Mouse (Mus musculus) hindbrain, embryonic 10.5 days (tissue): ENCODE data around the gene Fam8a1. TPM values are rescaled to one million over a fixed set of nuclear protein-coding genes. Genes with fewer than 3 reads are reported as not detected.
A peak's percentile ranks its signal among the peaks of the same experiment; 100 is the strongest.

ENCODE experiments used
- DNase-seq: peaks from one replicate; pipeline ENCODE4 v3.0.0-alpha.2; 2017; ENCODE audit warnings: low spot score
- H3K27ac ChIP-seq: fragments of 300-500 bp; sonication (generic); 2 replicates; pipeline ENCODE4 v1.5.1; 2016; ENCODE audit warnings: mild to moderate bottlenecking, moderate library complexity
- H3K27me3 ChIP-seq: fragments of 300-500 bp; sonication (generic); 2 replicates; pipeline ENCODE4 v1.6.1; 2016; ENCODE audit warnings: mild to moderate bottlenecking; ENCODE audit not compliant: poor library complexity, insufficient read depth, severe bottlenecking
- H3K36me3 ChIP-seq: fragments of 300-500 bp; sonication (generic); 2 replicates; pipeline ENCODE4 v1.6.1; 2016; ENCODE audit warnings: mild to moderate bottlenecking, moderate library complexity
- H3K4me1 ChIP-seq: fragments of 300-500 bp; sonication (generic); replicated peaks from 2 replicates; pipeline ENCODE4 v1.6.1; 2016; ENCODE audit warnings: mild to moderate bottlenecking
- H3K4me3 ChIP-seq: fragments of 300-500 bp; sonication (generic); 2 replicates; pipeline ENCODE4 v1.5.1; 2016; ENCODE audit warnings: mild to moderate bottlenecking, moderate library complexity
- H3K9me3 ChIP-seq: fragments of 300-500 bp; sonication (generic); 2 replicates; pipeline ENCODE4 v1.6.1; 2016; ENCODE audit warnings: mild to moderate bottlenecking, moderate library complexity
- WGBS: fragments of 180-500 bp; shearing (Covaris S2); methylation state at CpG from one replicate; pipeline ENCODE4 v1.1.7; 2016; 5-methylcytosine and 5-hydroxymethylcytosine counted together
- polyA plus RNA-seq: library from polyadenylated mRNA; unstranded; fragments of >200 nt; fragmentation: Nextera tagmentation; extraction: Ambion mirVana; gene quantifications from 2 replicates; pipeline ENCODE4 v1.2.1, GENCODE M21; 2016

Gene Fam8a1
- polyA plus RNA-seq, result 6.5 and 8.1 TPM in 2 replicates

DNA sequence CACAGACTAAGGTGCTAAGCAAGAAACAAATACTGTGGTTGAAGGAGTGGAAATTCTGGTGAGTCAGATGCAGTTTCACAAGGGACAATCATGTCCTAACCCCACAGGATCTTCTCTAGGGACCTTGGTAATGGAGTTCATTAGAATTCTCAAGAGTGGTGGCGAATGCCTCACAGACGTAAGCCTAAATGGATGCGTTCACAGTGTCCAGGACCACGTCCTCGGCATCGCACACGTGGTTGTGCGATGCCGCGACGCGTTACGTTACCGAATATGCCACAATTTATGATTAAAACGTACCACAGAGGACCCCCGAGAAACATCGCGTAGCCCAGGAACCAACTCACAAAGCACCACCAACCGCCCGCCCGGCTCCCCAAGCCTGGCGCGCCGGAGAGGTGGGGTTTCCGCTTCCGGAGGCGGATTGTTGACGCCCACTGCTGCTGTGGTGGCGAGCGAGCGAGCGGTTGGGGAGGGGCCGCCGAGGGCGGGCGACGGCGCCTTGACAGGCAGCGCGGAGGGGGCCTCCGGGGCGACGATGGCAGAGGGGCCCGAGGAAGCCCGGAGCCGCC is at the start of gene Fam8a1:
Fam8a1 (plus strand) TSS at position 475 of the 572 bp plus-strand sequence.
- peak; percentile 92 for DNase-seq
- Histone ChIP-seq H3K27ac (peak within 1 kb of the TSS; percentile 91), H3K9me3 (no peaks in the 10 kb centered on the region), H3K27me3 (0 out of 2 replicates have a peak, but pooled peaks cover 5% of the 10 kb centered on the region), H3K4me3 (peak within 1 kb of the TSS; percentile 90), H3K4me1 (peaks cover 20% of the 10 kb centered on the region), H3K36me3 (peaks cover 26% of the 10 kb centered on the region)
- 1% methylated on average over 45 of the region's 46 CpGs for WGBS

DNA sequence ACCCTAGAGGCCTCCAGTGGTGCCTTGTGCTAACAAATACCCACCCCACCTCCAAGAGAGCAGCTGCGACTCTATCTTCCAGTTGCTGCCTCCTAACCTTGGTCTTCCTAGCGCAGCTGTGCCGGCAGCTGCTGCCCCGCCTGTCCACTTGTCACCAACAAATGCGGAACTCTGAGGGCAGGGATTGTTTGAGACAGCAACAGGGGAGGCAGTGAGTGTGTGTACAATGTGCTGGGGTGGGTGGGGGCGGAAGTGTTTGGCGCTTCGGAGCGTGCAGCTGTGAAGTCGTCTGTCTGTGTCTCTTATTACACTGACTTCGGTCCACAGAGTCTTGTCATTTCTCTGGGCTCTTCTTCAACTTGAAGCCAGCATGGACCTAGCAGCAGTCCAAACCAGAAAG is 49.7 kb upstream of the Fam8a1 start:
- 43% methylated on average over 11 of the region's 11 CpGs for WGBS
- H3K4me1 ChIP-seq, result peaks cover 16% of the 10 kb centered on the region
- H3K27ac ChIP-seq, result peak overlapping the region; percentile 18; the same call in 1 of the 2 replicates
- H3K36me3 ChIP-seq, result no peaks in the 10 kb centered on the region
- H3K4me3 ChIP-seq, result no peak overlapping the region
- H3K27me3 ChIP-seq, result no peaks in the 10 kb centered on the region
- no peaks in the 10 kb centered on the region for H3K9me3 ChIP-seq
- peak; percentile 38 for DNase-seq

DNA sequence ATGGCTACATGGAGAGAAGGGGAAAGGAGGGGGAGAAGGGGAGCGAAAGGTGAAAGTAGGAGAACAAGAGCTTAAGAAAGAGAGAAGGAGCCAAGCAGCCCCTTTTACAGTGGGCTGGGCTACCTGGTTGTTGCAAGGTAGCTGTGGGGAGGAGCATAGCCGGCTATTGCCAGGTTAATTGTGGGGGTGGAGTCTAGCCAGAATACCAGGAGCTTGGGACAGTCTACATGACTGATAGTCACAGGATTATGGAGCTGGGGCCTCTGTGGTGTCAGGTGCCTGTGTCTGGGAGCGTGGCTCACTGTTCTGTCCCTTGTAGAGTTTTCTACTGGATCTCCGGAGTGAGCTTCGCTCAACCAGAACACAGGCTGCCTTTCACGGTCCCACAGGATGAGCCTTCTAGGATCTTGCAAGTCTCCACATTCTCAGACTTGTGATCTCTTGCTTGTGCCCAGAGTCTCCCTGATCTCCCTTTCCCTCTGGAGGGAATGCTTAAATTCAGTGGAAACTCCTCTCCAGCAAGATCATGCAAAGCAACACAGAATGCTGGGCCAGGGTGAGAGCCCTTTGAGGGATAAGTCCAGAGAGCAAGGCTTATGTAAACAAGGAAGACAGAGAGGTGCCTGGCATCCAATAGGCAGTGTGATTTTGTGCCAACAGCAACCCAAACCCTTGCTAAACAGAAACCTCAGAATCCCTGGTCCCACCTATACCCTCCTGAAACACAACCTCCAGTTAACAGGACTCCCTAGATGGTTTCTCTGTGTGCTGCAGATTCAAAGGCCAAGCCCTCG is 48.2 kb upstream of the Fam8a1 start:
- no peak overlapping the region for H3K4me3 ChIP-seq
- DNase-seq, result no peak
- no peaks in the 10 kb centered on the region for H3K9me3 ChIP-seq
- H3K4me1 ChIP-seq, result peaks cover 16% of the 10 kb centered on the region
- H3K27me3 ChIP-seq, result no peaks in the 10 kb centered on the region
- WGBS, result 78% methylated on average over 7 of the region's 7 CpGs
- no peaks in the 10 kb centered on the region for H3K36me3 ChIP-seq
- peak overlapping the region; percentile 18; the same call in 1 of the 2 replicates for H3K27ac ChIP-seq

DNA sequence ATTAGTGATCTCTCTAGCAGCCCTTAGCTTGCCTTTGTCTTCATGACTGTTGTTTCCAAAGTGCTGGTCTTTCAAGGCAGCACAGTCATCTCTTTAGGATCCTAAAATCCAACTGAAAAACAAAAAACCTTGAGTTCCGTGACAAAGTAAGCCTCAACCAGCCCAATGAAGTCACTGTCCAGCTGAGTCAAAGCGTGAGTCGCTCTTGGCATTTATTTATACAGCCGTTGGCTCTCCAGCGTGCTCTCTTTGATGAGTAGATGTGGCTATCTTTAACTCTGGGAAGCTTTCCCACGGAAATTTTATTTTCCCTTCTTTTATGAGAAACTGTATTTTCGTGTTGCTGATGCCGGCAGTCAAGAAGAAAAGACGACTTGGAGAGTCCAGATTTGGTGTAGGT is 42.7 kb upstream of the Fam8a1 start:
- Histone ChIP-seq H3K36me3 (no peaks in the 10 kb centered on the region), H3K9me3 (no peaks in the 10 kb centered on the region), H3K27ac (no peak overlapping the region), H3K27me3 (no peaks in the 10 kb centered on the region), H3K4me1 (no peaks in the 10 kb centered on the region), H3K4me3 (no peak overlapping the region)
- WGBS, result 89% methylated on average over 9 of the region's 9 CpGs
- no peak for DNase-seq

DNA sequence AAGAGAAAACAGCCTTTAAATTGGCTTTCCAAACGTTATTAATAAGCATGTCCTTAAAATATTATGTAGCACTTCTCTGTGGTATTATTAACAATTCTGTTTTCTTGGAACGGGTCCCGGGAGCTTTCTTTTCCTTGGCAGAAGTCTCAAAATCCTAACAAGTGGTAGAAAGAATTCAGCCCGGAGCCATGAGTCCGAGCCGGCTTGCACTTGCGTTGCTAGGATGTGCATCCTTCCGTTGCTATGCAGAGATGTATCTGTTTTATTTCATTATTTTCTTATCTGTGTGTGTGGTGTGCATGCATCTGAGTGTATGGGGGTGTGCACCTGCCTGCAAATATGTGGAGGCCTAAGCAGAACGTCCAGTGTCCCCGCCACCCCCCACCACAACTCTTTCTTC is 41.5 kb upstream of the Fam8a1 start:
- no peak overlapping the region for H3K27ac ChIP-seq
- H3K4me3 ChIP-seq, result no peak overlapping the region
- DNase-seq, result no peak
- H3K27me3 ChIP-seq, result no peaks in the 10 kb centered on the region
- 92% methylated on average over 10 of the region's 10 CpGs for WGBS
- no peaks in the 10 kb centered on the region for H3K9me3 ChIP-seq
- peaks cover 3% of the 10 kb centered on the region for H3K4me1 ChIP-seq
- no peaks in the 10 kb centered on the region for H3K36me3 ChIP-seq

DNA sequence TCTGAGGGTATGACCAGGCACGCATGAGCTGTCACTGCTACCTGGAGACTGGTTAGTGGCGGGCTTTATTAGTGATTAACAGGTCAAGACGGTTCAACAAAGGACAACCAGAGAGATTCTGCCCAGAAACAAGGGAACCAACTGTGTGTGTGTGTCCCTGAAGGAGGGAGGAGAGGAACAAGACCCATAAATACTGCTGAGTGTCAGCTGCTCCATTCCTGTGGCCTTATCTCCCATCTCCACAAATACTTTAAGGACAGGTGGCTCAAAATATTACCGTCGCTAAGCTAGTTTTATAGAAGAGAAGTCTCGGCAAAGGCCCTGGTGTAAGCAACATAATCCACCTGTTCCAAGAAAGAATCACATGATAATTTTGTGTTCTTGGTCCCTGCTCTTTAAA is 39.9 kb upstream of the Fam8a1 start:
- H3K27me3 ChIP-seq, result no peaks in the 10 kb centered on the region
- DNase-seq, result no peak
- 89% methylated on average over 6 of the region's 6 CpGs for WGBS
- no peaks in the 10 kb centered on the region for H3K9me3 ChIP-seq
- H3K36me3 ChIP-seq, result no peaks in the 10 kb centered on the region
- no peak overlapping the region for H3K4me3 ChIP-seq
- no peak overlapping the region for H3K27ac ChIP-seq
- peaks cover 18% of the 10 kb centered on the region for H3K4me1 ChIP-seq

DNA sequence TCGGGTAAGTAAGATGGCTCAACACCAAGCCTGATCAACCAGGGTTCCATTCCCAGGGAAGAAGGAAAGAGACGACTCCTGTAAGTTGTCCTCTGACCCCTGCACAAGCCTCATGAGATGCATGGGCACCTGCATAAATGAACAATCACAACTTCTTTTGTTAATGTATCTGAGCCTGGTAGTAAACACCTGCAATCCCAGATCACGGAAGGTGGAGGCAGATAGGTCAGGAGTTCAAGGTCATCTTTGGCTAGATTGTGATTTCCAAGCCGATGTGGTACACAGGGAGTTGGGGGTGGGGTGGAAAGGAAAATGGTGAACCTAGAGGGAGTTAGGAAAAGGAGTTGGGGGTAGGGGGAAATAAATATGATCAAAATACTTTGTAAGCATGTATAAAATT is 36.5 kb upstream of the Fam8a1 start:
- Histone ChIP-seq H3K4me1 (peaks cover 23% of the 10 kb centered on the region), H3K9me3 (no peaks in the 10 kb centered on the region), H3K27ac (no peak overlapping the region), H3K27me3 (no peaks in the 10 kb centered on the region), H3K36me3 (no peaks in the 10 kb centered on the region), H3K4me3 (no peak overlapping the region)
- 68% methylated on average over 4 of the region's 4 CpGs for WGBS
- DNase-seq, result no peak

DNA sequence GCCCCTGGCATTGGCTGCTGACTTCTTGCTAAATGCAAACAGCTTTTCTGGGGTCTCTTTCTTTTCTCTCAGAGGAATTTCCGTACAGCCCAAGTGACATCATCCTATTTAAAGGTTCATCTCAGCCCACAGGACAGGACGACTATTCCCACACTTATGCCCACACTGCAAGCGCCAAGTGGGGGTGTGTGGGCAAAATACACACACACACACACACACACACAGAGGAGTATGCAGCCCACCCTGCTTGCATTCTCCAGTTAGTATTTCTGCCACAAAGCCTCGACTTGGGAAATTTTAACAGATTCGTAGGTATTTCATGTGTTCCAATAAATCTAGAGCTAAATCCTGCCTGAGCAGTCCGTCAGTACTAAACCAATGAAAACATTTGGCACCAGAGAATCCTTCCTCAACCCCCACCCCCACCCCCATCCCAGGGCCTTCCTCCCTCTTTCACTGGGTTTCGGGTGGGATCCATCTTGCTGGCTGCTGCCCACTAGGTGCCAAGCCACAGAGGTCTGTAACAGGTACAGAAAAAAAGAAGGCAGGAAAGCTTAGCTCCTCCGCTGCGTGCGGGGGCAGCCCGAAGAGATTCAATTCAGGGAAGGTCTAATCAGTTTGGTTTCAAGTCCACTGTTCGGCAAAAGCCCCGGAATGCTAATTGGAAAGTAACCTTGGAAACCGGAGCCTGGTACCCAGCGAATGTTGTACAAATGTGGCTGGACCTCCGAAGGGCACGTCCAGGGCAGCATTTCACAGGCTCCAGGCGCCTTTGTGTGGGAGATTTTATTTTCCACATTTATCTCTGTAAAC is 35.8 kb upstream of the Fam8a1 start:
- peak; percentile 57 for DNase-seq
- H3K27ac ChIP-seq, result peak overlapping the region; percentile 83
- H3K27me3 ChIP-seq, result no peaks in the 10 kb centered on the region
- peaks cover 23% of the 10 kb centered on the region for H3K4me1 ChIP-seq
- H3K36me3 ChIP-seq, result no peaks in the 10 kb centered on the region
- no peaks in the 10 kb centered on the region for H3K9me3 ChIP-seq
- WGBS, result 53% methylated on average over 18 of the region's 18 CpGs
- peak overlapping the region; percentile 37 for H3K4me3 ChIP-seq

DNA sequence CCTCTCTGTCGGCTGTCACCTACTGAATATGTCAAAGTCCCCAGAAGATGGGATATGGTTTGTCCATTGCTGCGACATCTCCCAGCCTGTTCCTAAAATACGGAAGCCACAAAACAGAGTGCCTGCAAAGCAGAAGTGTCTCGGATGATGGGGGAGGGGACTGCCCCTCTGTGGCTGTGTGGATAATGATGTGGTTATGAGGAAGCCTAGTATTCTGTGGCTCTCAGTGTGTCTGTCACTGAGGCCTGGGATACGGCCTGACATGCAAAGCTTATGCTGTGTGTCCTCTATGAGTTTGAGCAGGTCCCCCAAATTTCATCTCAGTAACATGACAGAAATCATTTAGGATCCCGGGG is 35.2 kb upstream of the Fam8a1 start:
- no peaks in the 10 kb centered on the region for H3K27me3 ChIP-seq
- peaks cover 23% of the 10 kb centered on the region for H3K4me1 ChIP-seq
- H3K9me3 ChIP-seq, result no peaks in the 10 kb centered on the region
- peak overlapping the region; percentile 37 for H3K4me3 ChIP-seq
- H3K27ac ChIP-seq, result peak overlapping the region; percentile 83
- H3K36me3 ChIP-seq, result no peaks in the 10 kb centered on the region
- no peak for DNase-seq
- 55% methylated on average over 6 of the region's 6 CpGs for WGBS

DNA sequence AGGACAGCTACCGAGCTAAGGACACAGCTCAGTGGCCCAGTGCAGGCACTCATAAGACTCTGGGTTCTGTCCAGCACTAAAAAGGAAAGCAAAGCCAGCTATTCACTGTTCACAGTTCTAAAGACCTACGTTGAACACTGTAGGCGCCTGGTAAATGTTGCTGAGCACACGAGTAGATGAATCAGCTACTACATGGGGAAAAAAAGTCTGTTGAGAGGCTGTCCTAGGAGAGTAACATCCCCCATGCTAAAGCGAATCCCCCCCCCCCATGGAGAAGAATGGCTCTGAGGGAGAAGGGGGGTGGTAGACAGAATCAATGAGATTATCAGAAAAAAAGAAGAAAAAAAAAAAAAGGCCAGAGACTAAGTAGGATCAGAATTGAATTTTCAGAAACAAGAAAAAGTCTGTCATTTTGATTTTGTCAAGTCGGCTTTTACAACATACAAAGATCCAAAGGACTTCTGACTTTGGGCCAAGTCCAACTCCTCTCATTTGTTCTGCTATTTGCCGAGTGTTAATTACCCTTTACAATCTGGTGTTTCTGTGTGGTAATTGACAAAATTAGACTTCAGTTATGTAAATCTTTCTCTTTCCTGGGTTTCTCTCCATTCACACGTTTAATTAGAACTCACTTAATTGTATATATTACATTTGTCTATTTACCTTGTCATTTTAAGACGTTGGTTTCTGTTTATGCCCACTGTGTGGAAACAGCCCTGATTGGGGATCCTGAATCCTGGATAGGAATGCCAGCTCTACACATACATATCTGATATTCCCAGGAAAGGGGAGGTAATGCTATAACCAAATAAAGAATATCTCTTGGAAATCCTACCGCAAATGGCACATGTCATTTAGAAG is 28.5 kb upstream of the Fam8a1 start:
- Histone ChIP-seq H3K4me1 (no peaks in the 10 kb centered on the region), H3K27ac (no peak overlapping the region), H3K9me3 (peaks cover 8% of the 10 kb centered on the region), H3K36me3 (no peaks in the 10 kb centered on the region), H3K27me3 (no peaks in the 10 kb centered on the region), H3K4me3 (no peak overlapping the region)
- 94% methylated on average over 10 of the region's 10 CpGs for WGBS
- DNase-seq, result no peak

DNA sequence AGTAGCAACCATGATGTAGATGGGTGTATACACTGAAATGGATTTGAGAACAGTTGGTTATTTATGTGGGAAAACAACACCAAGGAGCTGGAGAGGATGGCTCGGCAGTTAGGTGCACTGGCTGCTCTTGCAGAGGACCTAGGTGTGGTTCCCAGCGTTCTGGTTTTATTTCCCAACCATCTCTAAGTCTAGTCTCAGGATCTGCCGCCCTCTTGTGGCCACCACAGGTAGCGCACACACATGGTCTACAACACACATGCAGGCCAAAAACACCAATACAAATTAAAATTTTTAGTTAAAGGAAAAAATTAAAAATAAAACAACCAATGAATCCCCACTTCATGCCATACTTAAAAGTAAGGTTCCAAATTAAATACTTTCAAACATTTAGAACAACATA is 27.0 kb upstream of the Fam8a1 start:
- Histone ChIP-seq H3K4me3 (no peak overlapping the region), H3K27me3 (no peaks in the 10 kb centered on the region), H3K4me1 (no peaks in the 10 kb centered on the region), H3K27ac (no peak overlapping the region), H3K9me3 (peaks cover 8% of the 10 kb centered on the region), H3K36me3 (no peaks in the 10 kb centered on the region)
- 84% methylated on average over 4 of the region's 4 CpGs for WGBS
- DNase-seq, result no peak

DNA sequence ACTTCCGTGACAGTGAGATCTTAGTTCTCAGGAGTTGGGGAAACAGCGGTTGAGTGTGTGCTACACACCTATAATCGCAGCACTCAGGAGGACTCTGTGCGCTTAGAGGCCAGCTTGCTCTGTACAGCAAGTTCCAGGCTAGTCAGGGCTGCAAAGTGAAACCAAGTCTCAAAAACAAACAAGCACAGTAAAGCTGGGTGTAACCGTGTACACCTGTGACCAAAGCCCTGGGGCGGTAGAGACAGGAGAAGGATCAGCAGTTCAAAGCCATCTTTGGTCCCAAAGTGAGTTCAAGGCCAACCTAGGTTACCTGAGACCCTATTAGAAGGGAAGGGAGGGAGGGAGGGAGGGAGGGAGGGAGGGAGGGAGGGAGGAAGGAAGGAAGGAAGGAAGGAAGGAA is 25.1 kb upstream of the Fam8a1 start:
- Histone ChIP-seq H3K9me3 (peaks cover 8% of the 10 kb centered on the region), H3K36me3 (no peaks in the 10 kb centered on the region), H3K4me3 (no peak overlapping the region), H3K27ac (no peak overlapping the region), H3K27me3 (no peaks in the 10 kb centered on the region), H3K4me1 (no peaks in the 10 kb centered on the region)
- no peak for DNase-seq
- 93% methylated on average over 6 of the region's 6 CpGs for WGBS
